8 mouse cellular contexts compared by ENCODE assay signal in genomic region chr7:78576706-78577461, GRCm38 (mm10).
DNase-seq lines count a peak whose midpoint lies in the region; ATAC-seq and TF ChIP-seq lines count a peak whose summit lies in the region.

No protein-coding gene starts in this region.

- H3K9ac ChIP-seq in kidney, postnatal 0 days (ENCODE audit: low read depth, low read length), result no peak overlapping the region
- H3K9ac ChIP-seq in hindbrain, embryonic 11.5 days (ENCODE audit: low read depth, low read length), result peak overlapping the region; percentile 40

- peaks cover 39% of the 10 kb centered on the region for H3K27me3 ChIP-seq in kidney, postnatal 0 days (ENCODE audit: insufficient read depth, low read length)
- H3K27me3 ChIP-seq in kidney, adult 2 months (replicated peaks; ENCODE audit: control insufficient read depth, insufficient read depth, low read length), result no peaks in the 10 kb centered on the region; the same call in none of the 2 replicates
- peaks cover 16% of the 10 kb centered on the region for H3K27me3 ChIP-seq in hindbrain, embryonic 11.5 days (ENCODE audit: control insufficient read depth, insufficient read depth, low read length)

- no peaks in the 10 kb centered on the region for H3K36me3 ChIP-seq in kidney, postnatal 0 days (ENCODE audit: insufficient read depth, low read length)
- H3K36me3 ChIP-seq in kidney, adult 2 months (ENCODE audit: control insufficient read depth, insufficient read depth, low read length), result no peaks in the 10 kb centered on the region
- H3K36me3 ChIP-seq in hindbrain, embryonic 11.5 days (ENCODE audit: control insufficient read depth, insufficient read depth, low read length), result no peaks in the 10 kb centered on the region

- no peak overlapping the region for H3K27ac ChIP-seq in kidney, postnatal 0 days
- no peak overlapping the region for H3K27ac ChIP-seq in kidney, adult 2 months (ENCODE audit: insufficient read depth, low read depth, low read length)
- H3K27ac ChIP-seq in cortical plate, adult 2 months (ENCODE audit: insufficient read depth, low read length), result peak overlapping the region; percentile 82
- peak overlapping the region; percentile 74; the same call in 1 of the 2 replicates for H3K27ac ChIP-seq in hindbrain, embryonic 11.5 days (ENCODE audit: low read depth, low read length)

- H3K4me1 ChIP-seq in kidney, postnatal 0 days (replicated peaks; ENCODE audit: insufficient read depth, low read length), result peaks cover 4% of the 10 kb centered on the region; the same call in 1 of the 2 replicates
- 0 out of 2 replicates have a peak, but pooled peaks cover 2% of the 10 kb centered on the region for H3K4me1 ChIP-seq in kidney, adult 2 months (ENCODE audit: control insufficient read depth, insufficient read depth, low read length)
- no peaks in the 10 kb centered on the region for H3K4me1 ChIP-seq in cortical plate, adult 2 months (ENCODE audit: control insufficient read depth, insufficient read depth, low read length)
- peaks cover 5% of the 10 kb centered on the region; the same call in 1 of the 2 replicates for H3K4me1 ChIP-seq in hindbrain, embryonic 11.5 days (replicated peaks; ENCODE audit: control insufficient read depth, insufficient read depth, low read length)

- peak overlapping the region; percentile 83 for H3K4me2 ChIP-seq in kidney, postnatal 0 days (ENCODE audit: low read length)
- peak overlapping the region; percentile 87 for H3K4me2 ChIP-seq in hindbrain, embryonic 11.5 days (replicated peaks; ENCODE audit: low read depth, low read length)

- peak; percentile 53 for DNase-seq in kidney, postnatal 0 days (ENCODE audit: low spot score)
- DNase-seq in kidney, adult 2 months, result no peak
- DNase-seq in ZHBTc4 (ENCODE audit: low read depth, low spot score), result peak; percentile 66
- no peak for DNase-seq in hindbrain, embryonic 11.5 days (ENCODE audit: low spot score)
- peak; percentile 26 for DNase-seq in lung, postnatal 14 days
- DNase-seq in thymus, postnatal 4 days, result peak; percentile 70
- no peak for DNase-seq in layer of hippocampus, postnatal 36 days

- H3K9me3 ChIP-seq in kidney, postnatal 0 days (replicated peaks; ENCODE audit: low read length), result no peaks in the 10 kb centered on the region
- H3K9me3 ChIP-seq in hindbrain, embryonic 11.5 days (ENCODE audit: control insufficient read depth, low read length), result no peaks in the 10 kb centered on the region

- peak; percentile 67 for ATAC-seq in kidney, postnatal 0 days (replicated peaks; ENCODE audit: low FRiP score, low read depth)
- peak; percentile 70 for ATAC-seq in hindbrain, embryonic 11.5 days (ENCODE audit: low FRiP score)

- under 1% methylated on average over 35 of the region's 35 CpGs for WGBS in kidney, postnatal 0 days
- 5% methylated on average over 35 of the region's 35 CpGs for WGBS in kidney, adult 2 months
- WGBS in hindbrain, embryonic 11.5 days, result under 1% methylated on average over 33 of the region's 35 CpGs

- TF ChIP-seq CTCF in kidney, postnatal 0 days (IDR thresholded peaks at IDR 0.05; ENCODE audit: low read depth), result no peak
- no peak for TF ChIP-seq CTCF in kidney, adult 2 months (conservative IDR thresholded peaks at IDR 0.05; ENCODE audit: insufficient read depth, insufficient read length, low read depth, low read length)
- no peak for TF ChIP-seq CTCF in cortical plate, adult 2 months (IDR thresholded peaks at IDR 0.05; ENCODE audit: extremely low read depth, insufficient read depth, low read length)

- H3K4me3 ChIP-seq in kidney, postnatal 0 days (replicated peaks; ENCODE audit: low read depth, low read length), result peak overlapping the region; percentile 46; the same call in 1 of the 2 replicates
- H3K4me3 ChIP-seq in kidney, adult 2 months (ENCODE audit: insufficient read depth, low read depth, low read length), result no peak overlapping the region
- H3K4me3 ChIP-seq in cortical plate, adult 2 months (ENCODE audit: insufficient read depth, low read length), result peak overlapping the region; percentile 68
- H3K4me3 ChIP-seq in hindbrain, embryonic 11.5 days (ENCODE audit: low read depth, low read length), result peak overlapping the region; percentile 60

- no peak for TF ChIP-seq POLR2A in kidney, adult 2 months (IDR thresholded peaks at IDR 0.05; ENCODE audit: low read depth, low read length)
- TF ChIP-seq POLR2A in cortical plate, adult 2 months (IDR thresholded peaks at IDR 0.05; ENCODE audit: extremely low read depth, insufficient read depth, low read length), result no peak

Comparison
In these comparisons a context has a peak if more than half of its experiments do, and no peak if none do; other contexts are left out.
1. DNase-seq: peak in kidney, postnatal 0 days (single experiment), ZHBTc4 (single experiment), lung, postnatal 14 days (single experiment) and thymus, postnatal 4 days (single experiment); none in kidney, adult 2 months (single experiment), hindbrain, embryonic 11.5 days (single experiment) and layer of hippocampus, postnatal 36 days (0 of 2).
2. H3K27ac ChIP-seq: peak in cortical plate, adult 2 months (single experiment) and hindbrain, embryonic 11.5 days (single experiment); none in kidney, postnatal 0 days (single experiment) and kidney, adult 2 months (single experiment).